Mouse (Mus musculus) naive thymus-derived CD4-positive, alpha-beta T cell, adult 2 months (primary cell): ENCODE data around the gene Olfr943.

Source experiments
- DNase-seq: peaks from one replicate; pipeline ENCODE4 v3.0.0-alpha.2; 2011; ENCODE audit warnings: low read depth

Olfr943 gene

DNA sequence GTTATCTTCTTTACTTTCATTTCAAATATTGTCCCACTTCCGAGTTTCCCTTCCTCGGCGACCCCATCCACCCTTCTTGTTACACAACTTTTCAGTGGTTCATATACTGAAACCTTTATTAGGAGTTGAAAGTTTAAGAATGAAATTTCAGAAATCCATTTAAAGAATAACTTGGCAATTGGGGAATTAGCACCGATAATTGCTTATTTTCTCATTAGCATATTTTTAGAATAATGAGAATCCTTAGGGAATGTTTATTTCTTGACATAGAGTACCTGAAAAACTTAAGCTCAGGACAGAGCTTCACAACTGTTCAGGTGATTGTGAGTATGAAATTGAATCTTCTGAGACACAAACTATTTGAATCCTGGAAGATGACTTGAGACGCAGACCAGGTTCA lies at the start of gene Olfr943:
Gene Olfr943, plus strand, starts transcription at position 301 of the 400 bp plus-strand sequence.
- no peak for DNase-seq

GRCm38 (mm10) chr9:39127326-39127725 lies 38.8 kb upstream of the Olfr943 start:
- DNase-seq: no peak

GRCm38 (mm10) chr9:39127831-39128230 lies 38.3 kb upstream of the Olfr943 start, which contains the start of gene Olfr27:
TSS of gene Olfr27 (plus strand) at chr9:39128131.
- no peak for DNase-seq

GRCm38 (mm10) chr9:39152401-39152800 lies 13.7 kb upstream of the Olfr943 start:
- no peak for DNase-seq

DNA sequence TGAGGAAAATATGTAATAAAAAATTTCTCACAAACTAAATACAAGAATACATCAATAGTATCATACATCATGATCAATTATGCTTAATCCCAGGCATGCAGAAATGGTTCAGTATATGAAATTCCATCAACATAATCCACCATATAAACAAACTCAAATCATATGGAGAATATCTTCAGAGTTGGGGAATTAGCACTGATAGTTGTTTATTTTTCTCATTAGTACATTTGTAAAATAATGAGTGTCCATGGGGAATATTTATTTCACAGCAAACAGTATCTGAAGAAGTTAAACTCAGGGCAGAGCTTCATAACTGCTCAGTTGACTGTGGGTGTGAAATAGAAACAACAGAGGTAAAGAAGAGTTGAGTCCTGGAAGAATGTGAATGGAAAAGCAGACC lies 35.5 kb downstream of the Olfr943 start, which contains the start of gene Olfr944:
Gene Olfr944, plus strand, starts transcription at position 301 of the 400 bp plus-strand sequence.
- no peak for DNase-seq
